ENCODE assay signal across 10 mouse cellular contexts in the genomic region with DNA sequence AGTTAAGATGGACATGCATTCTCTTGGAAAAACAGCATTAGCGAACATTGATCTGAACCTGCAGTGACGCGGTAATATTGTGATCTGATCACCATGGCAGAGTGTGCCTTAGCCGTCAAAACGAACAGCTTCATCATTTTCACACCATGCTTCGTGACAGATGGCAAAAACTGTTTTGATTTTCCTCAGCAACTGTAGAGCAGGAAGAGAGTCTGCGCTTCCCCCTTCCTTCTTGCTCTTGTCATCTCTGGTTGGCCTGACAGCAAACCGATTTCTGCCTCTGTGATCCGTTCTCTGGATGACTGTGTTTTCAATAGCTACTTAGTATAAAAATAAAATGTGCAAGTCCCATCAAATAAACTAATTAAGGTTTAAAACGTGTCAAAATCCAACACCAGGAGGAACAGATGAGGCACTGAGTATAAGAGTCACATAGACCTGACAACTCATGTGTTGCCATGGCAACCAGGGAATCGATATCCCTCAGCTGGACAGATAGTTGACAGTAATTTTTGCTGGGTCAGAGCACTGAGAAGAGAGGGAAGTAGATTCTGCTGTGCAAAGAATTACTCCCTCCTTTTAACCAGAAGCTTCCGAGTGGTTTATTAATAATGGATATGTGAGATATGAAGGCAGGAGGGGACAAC.
A peak's percentile ranks its signal among the peaks of the same experiment; 100 is the strongest.
DNase-seq lines count a peak whose midpoint lies in the region.
"Had no signal": no experiment of that assay in that cellular context is flagged by ENCODE, and none has a peak within 500 bp of the region (broad histone marks: within the 10 kb centered on the region; RNA-seq: fewer than 3 reads in every experiment).

No protein-coding gene starts in this region.

- no peak overlapping the region for H3K4me3 ChIP-seq in hindbrain, embryonic 10.5 days
- H3K4me3 ChIP-seq: myocyte had no signal

- no peaks in the 10 kb centered on the region for H3K9me3 ChIP-seq in hindbrain, embryonic 10.5 days

- no peaks in the 10 kb centered on the region for H3K36me3 ChIP-seq in hindbrain, embryonic 10.5 days

- WGBS in hindbrain, embryonic 10.5 days, result 76% methylated on average over 12 of the region's 12 CpGs

- H3K4me1 ChIP-seq in hindbrain, embryonic 10.5 days (replicated peaks), result peaks cover 10% of the 10 kb centered on the region; the same call in 1 of the 2 replicates

- DNase-seq in left cerebral cortex, postnatal 14 days (ENCODE audit: low spot score in 2 of 2), result peak; percentile 38 to 47
- DNase-seq in left cerebral cortex, postnatal 4 days, result no peak
- DNase-seq in hindbrain, embryonic 10.5 days (ENCODE audit: low spot score), result peak; percentile 30
- DNase-seq in layer of hippocampus, postnatal 14 days (ENCODE audit: low spot score in 2 of 2), result peak; percentile 61 to 86
- DNase-seq in retina, embryonic 14.5 days (ENCODE audit: low spot score), result peak; percentile 80
- no peak for DNase-seq in kidney, postnatal 25 days
- no peak for DNase-seq in thymus, postnatal 4 days
- DNase-seq in gastrocnemius, adult 18-20 months (ENCODE audit: low spot score), result no peak
- DNase-seq: thymus, adult 18-20 months had no signal

- intact Hi-C loops in left cerebral cortex, postnatal 14 days (cut with DNase I), result no loop called here
- intact Hi-C loops in left cerebral cortex, postnatal 4 days (cut with DNase I), result no loop called here

- H3K27ac ChIP-seq in hindbrain, embryonic 10.5 days, result no peak overlapping the region

- no peaks in the 10 kb centered on the region for H3K27me3 ChIP-seq in hindbrain, embryonic 10.5 days (ENCODE audit: insufficient read depth, poor library complexity, severe bottlenecking)

Comparison
In these comparisons a context has a peak if more than half of its experiments do, and no peak if none do; other contexts are left out.
1. DNase-seq: peak in left cerebral cortex, postnatal 14 days (2 of 2), hindbrain, embryonic 10.5 days (single experiment), layer of hippocampus, postnatal 14 days (2 of 2) and retina, embryonic 14.5 days (single experiment); none in left cerebral cortex, postnatal 4 days (single experiment), kidney, postnatal 25 days (0 of 2), thymus, postnatal 4 days (single experiment) and gastrocnemius, adult 18-20 months (single experiment).